In the genomic region with DNA sequence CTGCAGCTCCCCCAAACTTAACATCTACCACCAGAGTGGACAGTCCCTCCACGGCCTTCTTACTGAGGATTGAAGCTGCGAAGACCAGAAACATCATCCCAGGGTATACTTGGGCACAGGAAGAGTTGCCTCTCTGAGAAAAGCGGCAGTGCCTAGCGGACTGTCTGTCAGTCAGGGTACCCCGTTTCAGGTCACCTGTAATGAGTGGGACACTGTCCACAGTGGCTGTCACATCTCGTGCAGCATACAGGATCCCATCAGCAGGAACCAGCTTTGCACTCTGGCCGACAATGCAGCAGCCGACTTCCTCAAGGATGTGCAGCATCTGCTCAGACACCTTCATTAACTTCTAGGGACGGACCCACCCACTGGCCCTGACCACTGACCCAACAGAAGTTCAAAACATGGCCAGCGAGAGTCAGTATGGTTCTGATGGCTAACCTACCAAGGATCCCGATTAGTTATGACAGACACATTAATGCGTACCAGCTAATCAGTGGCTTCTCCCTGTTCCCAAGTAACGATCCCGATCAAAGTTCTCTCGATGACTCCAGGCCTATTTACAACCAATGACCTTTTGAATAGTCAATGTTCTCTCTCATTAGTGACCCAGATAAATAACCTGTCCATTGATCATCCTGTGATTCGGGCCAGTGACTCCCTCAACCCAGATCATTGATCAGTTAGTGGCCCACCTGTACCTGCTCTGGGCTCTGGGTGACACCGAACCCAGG, we compare ENCODE assay signal across 1 mouse cellular context.
TF ChIP-seq lines count a peak whose summit lies in the region.

No protein-coding gene starts in this region.

TF ChIP-seq in myocyte, 11 proteins besides CTCF, POLR2A, EP300 and RAD21:
- TF ChIP-seq POLR2AphosphoS2 (IDR thresholded peaks at IDR 0.05; ENCODE audit: insufficient read length, low read depth) = no peak
TF ChIP-seq in myocyte: peak in this region for 0.
